Mouse (Mus musculus) retina, postnatal 7 days (tissue): Measurements from ENCODE around the gene Polr3g.
"Not testable (repeated sequence)": the region's sequence is repeated elsewhere in the genome, so short reads cannot be mapped to it uniquely, and the experiment has no call there.

ENCODE experiments used
- DNase-seq: peaks from one replicate; pipeline ENCODE4 v3.0.0-alpha.2; 2012; ENCODE audit warnings: low read depth, low spot score

Polr3g gene

DNA sequence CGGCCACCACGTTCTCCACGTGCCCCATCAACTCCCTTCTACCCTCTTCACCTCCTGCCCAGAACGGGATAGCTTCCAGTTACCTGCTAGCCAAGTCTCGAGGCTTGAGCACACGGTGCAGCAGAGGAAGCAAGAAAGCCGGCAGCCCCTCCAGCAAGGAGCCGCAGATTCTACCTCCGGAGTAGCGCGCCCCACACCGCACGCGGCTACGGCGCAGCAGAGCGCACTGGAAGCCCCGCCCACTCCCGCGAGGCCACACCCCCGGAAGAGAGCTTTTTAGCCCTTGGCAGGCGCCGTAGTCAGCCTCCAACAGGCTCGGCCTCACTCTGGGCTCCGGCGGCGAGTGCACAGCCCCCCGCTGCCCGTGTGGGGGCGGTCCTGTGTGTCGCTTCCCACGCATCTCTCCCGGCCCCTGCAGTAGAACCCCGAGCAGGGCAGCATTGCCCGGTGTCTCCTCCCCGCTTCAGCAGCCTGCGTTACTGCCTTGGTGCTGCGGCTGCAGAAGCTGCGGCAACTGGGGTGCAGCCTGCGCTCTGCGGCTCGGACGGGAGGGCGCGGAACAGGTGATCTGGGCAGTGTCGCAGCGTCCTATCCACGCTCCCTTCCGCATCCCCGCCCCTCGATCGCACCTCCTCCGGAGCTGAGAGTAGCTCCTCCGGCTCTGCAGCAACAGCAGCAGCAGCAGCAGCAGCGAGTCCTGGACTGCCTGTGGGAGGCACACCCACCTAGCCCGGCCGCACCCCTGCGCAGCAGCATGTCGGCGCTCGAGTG, at the start of gene Polr3g, which contains the start of gene Mblac2:
Gene Polr3g (minus strand): TSS at position 239 of the 771 bp plus-strand sequence.
Gene Mblac2 (plus strand): TSS at position 567 of the 771 bp plus-strand sequence.
- peak; percentile 90 for DNase-seq

DNA sequence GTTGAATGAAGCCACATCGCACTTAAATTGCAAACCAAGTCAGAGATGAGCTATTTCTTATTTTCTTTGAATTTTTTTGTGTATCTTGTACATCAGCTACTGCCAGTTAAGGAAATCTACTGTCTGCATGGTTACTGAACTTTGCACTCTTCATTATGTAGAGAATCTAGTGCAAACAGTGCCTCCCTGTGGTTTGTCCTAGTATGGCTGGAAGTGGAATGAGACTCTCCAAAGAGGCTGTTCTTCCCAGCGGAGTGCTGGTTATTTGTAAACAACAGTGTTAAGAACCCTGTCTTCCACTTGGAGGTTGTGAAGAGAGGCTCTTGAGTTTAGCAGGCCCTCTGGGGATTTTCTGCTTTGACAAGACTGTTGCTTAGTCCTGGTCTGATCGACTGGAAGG, 49.6 kb upstream of the Polr3g start:
- no peak for DNase-seq

DNA sequence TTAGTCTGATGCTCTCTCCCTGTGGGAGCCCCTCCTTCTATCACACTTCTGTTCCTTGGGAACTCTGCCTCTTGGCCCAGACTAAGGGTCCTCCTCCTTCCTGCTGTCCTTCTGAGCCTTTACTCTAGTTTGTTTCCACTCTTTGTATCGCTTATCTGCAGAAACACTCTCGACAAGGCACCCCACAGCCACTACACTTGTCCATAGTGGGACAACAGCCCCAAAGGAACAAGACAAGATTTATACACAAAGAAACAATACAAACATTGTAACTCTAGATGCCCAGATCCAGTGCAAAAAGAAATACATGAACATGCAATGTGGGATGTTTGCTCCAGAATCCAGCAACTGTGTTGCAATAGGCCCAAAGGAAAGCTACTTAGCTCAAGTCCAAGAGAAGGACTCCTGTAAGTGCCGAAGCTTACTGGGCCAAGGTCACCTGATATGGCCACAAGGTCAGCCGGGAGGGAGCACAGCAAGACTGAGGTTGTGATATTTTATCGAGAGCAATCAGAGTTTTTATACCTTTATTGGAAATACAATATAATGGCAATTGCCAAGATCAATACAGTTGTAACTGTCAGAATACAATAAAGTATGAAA, 46.3 kb upstream of the Polr3g start:
- DNase-seq, result no peak

DNA sequence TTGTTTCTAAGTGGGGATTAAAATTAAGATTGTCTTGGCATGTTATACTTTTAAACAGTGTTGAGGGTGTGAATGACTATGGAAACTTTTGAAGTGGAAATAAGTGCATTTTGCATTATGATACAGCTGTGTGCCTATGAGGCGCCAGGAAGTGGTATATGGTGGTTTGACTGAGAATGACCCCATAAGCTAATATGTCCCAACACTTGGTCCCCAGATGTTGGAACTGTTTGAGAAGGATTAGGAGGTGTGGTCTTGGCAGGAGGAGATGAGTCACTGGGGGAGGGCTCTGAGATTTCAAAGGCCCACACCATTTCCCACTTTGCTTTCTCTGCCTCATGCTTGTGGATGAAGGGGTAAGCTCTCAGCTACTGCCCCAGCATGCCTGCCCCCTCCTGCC, 44.5 kb upstream of the Polr3g start:
- no peak for DNase-seq

DNA sequence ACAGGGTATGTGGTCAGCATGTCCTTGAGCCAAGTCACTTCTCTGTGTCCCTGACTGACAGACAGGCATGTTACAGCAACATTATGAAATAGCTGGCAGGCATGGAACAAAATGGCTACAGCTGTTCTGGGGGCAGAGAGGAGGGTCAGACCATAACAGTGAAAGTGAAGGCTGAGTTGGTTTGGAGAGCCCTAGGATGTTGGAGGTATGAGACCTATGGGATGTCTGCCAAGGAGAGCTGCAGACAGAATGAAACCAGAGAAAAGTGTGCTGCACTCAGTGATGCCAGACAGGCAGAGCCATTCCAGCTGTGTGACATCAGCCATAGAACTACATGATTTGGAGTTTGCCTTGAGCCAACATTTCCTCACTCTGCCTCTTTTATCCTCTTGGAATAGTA, 44.1 kb upstream of the Polr3g start:
- no peak for DNase-seq

DNA sequence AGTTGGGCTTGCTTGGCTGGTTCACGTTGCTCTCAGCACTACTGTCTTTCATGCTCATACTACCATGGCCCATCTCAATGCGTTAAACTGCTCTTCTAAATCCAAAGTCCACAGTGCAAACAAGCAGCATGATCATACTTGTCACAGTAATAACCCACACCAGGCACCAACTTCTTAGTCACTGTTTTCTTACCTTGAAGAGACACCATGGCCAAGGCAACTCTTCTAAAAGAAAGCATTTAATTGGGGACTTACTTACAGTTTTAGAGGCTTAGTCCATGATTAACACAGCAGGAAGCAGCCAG, 33.2 kb upstream of the Polr3g start:
- DNase-seq, result no peak

DNA sequence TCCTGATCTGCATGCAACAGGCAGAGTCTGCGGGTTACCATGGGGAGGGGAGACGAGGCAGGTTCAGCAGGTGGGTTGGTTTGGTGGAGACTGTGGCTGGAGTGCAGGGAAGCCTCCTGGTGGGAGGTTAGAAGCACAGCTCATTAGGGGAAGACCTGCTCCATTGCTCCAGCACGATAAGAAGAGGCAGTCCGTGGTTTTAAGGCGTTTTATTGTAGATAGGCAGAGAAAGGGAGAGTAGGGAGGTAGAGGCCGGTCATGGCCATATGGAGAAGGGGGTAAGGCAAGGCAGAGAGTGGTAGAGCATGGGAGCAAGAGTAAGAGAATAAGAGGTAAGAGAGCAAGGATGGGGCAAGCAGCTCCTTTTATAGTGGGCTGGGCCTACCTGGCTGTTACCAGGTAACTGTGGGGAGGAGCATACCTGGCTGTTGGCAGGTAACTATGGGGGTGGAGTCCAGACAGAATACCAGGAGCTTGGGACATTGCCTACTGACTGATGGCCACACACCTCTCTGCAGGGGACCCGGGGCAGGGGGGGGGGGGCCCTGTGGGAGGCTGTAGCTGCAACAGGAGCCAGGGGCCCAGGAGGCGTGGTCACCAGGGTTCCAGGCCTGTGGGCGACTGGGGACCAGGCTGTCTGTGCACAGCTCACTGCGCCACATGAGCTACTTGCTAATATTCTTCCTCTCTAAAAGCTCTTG, 32.7 kb upstream of the Polr3g start:
- no peak for DNase-seq

DNA sequence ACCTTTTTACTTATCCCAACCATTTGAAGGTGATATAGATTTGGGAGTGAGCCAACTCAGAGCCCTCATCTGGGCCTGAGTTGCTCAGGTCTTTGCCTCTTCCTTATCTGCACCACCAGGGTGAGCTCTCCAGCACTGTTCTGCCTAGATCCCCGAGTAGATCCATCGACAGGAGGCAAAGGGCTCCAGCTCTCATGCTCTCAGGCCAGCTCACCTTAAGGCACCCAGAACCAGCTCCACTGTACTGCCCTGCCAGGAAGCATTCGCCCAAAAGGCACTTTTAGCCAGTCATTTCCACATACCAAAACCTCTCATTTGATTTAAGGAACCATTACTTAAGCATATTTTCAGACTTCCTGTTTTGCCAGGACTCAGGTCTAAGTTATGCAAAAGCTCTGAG, 30.1 kb upstream of the Polr3g start:
- no peak for DNase-seq

DNA sequence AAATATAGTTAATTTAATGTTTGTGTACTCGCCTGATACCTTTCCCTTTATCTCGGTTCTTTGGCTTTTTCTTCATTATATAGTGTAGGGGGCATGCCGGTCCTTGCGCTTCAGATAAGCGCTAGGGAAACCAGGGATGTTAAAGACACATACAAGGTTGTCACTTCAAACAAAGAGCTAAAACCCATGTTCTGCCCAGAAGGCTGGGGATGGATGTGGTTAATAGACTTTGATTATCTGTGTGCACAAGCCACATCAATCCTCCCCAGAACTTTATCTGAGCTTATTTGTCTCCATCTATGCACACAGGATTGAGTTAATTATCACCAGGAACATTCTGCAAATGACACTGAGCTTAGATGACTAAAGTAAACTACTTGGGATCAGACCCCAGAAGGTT, 25.8 kb upstream of the Polr3g start:
- no peak for DNase-seq

DNA sequence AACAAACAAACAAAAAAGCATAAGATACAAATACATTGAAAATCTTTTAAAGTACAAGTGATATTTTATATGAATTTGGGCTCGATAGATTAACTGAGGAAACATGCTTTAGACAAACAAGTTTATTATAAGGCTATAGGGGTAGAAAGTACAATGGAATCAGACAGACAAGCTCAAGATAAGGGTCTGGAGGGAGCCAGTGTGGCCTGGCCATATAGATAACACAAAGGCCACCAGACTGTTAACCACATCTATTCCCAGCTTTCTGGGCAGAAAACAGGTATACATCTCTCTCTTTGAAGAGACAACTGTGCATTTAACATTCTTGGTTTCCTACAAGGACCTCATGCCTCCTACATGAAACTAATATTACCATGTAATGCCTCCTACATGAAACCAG, 19.5 kb upstream of the Polr3g start:
- no peak for DNase-seq

DNA sequence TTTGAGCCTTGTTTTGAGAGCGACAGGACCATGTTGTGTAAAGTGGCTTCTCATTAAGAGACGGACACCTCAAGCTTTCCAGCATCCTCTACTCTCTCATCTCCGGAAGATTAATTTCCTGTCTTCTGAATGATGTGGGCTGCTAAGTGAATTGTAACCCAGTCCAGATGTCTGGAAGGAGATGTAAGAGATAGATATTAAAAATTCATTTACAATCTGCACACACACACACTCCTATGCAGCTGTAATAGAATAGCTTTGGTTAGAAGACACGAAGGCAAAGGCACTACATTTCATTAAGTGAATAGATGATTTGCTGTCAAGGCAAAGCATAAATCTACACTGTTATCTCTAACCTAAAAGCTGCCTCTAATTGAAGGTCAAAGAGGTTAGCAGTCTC, 18.3 kb upstream of the Polr3g start:
- no peak for DNase-seq

DNA sequence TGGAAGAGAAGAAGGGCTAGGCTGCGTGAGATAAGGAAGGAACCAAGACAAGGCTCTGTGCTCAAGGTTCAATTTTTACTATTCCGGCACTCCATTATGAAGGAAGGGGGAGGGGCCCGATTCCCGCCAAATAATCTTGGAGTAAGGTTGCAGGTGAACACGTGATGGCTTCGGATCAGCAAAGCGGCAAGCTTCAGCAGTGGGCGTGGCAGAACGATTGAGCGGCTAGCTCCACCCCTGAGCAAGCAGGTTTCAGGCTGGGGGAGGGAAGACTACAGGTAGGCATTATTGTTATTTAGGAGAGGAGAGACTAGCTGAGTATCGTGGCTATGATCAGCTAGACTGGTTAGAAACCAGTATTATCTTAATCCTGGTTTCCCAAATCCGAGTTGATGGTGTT, 17.3 kb upstream of the Polr3g start:
- not testable (repeated sequence) for DNase-seq

DNA sequence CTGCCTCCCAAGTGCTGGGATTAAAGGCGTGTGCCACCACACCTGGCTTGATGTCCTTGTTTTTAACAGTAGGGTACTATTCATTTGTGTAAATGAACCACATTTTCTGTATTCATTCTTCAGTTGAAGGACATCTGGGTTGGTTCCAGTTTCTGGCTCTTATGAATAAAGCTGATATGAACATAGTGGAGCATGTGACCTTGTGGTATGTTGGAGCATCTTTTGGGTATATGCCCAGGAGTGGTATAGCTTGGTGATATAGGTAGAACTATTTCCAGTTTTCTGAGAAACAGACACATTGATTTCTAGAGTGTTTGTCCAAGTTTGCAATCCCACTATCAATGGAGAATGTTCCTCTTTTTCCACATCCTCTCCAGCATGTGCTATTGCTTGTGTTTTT, 3.1 kb upstream of the Polr3g start:
- no peak for DNase-seq

DNA sequence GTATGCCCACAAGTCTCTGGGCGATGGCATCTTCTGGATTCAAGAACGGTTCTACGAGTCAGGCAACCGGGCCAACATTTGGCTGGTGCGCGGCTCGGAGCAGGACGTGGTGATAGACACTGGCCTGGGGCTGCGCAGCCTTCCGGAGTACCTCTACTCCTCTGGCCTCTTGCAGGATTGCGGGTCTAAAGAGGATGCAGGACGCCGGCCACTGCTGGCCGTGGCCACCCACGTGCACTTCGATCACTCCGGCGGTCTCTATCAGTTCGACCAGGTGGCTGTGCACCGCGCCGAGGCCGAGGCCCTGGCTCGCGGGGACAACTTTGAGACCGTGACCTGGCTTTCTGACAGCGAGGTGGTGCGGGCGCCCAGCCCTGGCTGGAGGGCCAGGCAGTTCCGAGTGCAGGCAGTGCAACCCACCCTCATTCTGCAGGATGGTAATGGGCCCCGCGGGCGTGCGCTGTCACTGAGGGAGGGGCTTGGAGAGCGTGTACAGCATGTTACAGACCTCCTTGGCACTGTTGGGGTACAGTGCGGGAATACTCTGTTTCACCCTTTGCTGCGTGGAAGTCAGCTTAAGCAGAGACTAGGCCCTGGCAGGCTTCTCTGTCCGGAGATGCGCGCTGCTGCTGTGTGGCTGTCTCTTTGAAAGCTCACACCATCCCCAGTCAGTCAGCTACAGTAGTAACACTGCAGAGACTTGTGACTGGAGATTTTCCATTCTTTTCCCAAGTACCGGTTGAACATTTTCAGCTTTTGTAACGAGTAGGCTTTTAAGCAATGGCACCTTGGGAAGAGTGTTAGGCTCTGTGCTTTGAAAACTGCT, 946 bp upstream of the Polr3g start:
- DNase-seq, result no peak

DNA sequence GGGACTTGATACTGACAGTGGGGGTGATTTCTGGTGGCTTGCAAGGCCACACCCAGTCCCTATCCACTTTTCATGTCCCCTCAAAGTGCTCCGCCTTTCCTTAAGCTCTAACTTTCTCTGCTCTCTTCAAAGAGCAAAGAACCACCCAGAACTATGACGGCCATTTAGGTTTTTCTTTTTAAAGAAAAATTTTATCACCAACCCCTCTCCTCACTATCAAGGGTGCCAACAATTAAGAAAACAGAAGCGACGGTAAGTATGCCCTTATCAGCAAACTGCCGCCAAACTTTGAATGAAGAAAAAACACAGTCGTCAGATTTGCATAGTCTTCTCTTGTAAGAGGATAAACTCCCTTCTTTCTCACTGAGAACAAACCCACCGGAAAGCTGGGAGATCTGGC, 547 bp downstream of the Polr3g start:
- no peak for DNase-seq

DNA sequence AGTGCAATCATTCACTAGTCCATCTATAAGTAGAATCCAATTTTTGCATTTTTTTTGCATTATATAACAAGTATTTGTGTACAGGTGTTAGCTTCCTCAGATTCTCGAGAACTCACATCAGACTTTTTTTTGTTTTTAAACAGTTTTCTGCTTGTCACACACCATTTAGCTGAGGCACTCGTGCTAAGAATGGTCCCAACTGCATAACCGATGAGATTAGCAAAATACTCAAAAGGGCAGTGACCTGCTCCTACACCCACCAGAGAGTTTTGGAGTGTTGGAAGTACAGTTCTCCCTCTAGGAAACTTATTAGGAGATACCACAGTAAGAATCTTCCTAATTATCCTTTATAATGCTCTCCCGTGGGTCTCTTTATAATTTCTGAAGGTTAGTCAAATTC, 1.0 kb downstream of the Polr3g start:
- no peak for DNase-seq

DNA sequence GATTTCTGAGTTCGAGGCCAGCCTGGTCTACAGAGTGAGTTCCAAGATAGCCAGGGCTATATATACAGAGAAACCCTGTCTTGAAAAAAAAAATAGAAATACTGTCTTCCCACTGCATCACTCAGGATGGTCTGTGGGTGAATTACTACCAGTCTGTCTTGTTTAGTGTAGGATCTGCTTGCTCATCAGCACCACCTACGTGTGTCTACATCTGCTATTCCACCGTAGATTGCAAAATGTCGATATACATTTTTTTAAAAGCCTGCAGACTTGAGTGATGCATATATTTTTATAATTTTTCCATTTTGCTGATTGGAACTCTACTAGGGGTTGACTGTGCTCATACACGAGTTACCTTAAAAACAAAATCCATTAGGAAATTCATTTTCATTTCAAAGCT, 4.5 kb downstream of the Polr3g start:
- DNase-seq, result no peak

DNA sequence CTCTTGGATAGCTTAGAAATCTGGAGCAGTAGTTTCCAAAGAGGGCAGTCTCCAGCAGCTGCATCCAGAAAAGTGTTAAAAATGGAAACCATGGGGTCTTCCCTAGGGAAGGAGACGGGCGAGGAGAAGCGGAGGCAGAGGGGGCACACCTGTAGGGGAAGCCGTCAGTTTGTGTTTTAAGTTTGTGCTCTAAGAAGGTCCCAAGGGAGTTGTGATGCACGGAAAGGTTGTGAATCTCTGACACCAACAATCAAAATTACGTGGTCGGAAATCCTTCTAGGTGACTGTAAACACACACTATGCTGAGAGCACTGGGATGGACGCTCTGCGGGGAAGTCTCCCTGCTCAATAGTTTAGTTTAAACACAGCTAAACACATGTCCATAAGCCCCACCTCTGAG, 7.2 kb downstream of the Polr3g start:
- DNase-seq, result no peak

DNA sequence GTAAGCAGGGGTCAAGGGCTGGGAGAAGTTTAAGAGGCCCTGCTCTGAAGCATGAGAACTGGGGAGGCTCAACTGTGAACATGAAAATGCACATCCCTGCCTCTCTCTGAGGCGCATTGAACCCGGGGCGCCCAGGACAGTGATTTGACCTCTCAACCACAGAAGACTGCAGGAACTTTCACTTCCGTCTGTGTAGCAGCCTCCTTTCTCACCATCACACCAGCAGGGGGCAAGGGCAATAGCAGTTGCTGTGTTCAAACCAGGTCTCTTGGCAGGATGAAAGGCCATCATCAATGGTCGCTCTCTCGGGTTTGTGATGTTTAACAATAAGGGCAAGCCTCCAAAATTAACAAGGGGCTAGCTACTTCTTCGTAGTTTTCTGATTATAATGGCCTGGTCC, 7.7 kb downstream of the Polr3g start:
- no peak for DNase-seq

DNA sequence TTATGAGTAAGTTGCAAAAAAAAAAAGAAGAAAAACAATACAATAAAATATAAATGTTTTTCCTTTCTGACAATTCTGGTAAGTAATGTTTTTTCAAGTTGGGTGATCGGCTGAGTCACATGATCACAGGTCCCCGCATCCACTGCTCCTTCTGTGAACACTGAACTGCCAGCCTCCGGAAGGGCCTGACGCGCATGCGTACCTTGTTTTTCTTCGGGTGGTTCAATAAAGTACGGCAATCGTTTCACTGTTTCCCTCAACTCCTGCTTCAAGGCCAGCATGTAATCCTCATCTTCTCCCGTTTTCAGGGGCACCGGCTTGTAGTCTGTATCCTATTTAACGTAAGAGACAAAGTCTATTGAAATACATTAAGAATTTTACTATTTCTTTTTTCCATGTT, 16.4 kb downstream of the Polr3g start:
- no peak for DNase-seq

DNA sequence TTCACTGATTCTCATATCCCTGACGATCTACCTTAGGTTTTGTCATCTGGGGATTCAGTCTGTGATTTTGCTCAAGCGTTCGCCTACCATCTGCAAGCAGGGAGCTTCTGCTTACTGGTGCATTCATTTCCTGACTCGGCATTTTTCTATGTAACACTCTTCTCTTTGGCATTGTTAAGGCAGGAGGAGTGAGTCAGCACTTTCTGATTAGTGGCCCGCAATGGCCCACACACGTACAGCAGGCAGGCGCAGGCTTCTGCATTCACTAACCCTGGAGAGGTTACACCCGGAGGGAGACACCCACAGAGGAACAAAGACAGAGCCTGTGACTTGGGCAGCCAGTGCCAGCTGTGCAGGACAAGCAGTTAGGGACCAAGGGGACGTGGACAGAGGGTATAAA, 19.2 kb downstream of the Polr3g start:
- DNase-seq, result no peak

DNA sequence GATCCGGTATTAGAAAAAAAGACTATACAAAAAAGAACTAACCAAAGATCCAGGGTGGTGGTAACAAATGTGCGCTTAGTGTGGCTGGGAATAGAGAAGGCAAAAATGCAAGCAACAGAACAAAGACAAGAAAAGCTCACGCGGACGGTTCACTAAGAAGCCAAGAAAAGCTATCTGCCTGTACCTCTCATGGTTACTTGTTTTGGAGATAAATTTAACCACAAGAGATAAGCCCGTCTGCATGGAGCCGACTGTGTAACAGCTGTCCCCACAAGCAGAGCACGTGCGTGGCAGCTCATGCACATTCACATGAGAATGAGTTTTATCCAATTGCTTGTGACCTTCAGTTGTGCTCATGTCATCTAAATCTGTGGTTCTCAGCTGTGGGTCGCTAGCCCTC, 20.3 kb downstream of the Polr3g start:
- no peak for DNase-seq
